Mouse (Mus musculus) T-helper 1 cell (primary cell): ENCODE results near the gene Cldn4.

Experiments used
- in situ Hi-C: fragments of 300-600 bp; cut with MboI, MseI; formaldehyde crosslinking; loops from one replicate; pipeline ENCODE4 v1.15.1; 2025; ENCODE audit warnings: high pct_unique_total_duplicates

Gene Cldn4

DNA sequence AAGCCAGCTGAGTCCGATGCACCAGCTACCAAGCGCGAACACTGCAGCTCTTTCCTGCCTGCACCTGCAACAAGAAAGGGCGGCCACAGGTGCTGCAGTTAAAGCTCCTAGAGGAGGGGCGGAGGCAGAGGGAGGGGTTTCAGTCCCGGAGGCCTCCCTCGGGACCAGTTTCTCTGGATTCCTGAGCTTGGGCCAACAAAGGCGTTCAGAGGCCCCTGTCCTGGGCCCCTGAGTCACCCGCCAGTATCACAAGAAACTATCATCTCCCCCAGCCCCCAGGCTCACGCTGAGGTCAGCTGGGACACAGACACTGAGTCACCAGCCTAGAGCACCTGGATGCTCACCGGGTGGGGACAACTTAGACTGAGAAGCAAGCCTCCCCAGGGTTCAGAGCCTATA, at the start of gene Cldn4:
TSS of gene Cldn4 (minus strand) at position 78 of the 399 bp plus-strand sequence.
- in situ Hi-C loops = no loop called here

DNA sequence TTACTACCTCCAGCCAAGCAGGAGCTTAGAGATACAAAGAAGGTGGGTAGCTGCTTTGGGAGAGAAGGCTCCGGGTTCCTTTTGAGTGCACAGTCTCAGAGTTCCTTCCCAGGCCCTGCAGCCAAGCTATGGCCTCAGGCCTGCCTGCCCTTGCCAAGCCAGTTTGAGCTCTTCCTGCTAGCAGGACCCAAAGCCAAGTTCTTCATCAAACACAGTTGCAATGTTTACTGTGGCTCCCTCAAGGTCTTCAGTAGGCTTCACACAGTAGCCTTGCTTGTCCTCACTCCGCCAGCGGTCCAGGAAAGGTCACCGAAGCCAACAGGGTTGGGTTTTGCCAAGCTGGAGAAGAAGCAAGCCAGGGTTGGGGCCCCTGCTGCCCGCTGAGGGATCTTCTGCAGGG, 45.8 kb upstream of the Cldn4 start:
- in situ Hi-C loops = no loop called here

DNA sequence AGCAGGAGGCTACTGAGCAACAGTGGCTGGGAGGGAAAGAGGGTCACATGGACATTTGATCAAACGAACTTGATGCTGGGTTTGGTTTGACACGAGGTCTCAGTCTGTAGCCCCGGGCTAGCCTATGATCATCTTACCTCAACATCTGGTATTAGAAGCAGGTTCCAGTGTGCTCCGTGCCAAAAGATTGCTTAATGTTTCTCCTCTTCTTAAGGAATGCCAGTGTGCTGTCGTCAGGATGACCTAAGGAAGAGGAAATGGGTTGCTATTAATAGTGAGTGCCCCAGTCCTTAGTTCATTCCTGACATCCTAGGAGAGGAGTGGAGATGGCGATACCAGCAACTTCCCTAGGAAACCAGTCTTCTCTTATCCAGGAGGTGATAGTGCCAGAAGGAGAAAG, 43.0 kb upstream of the Cldn4 start:
- in situ Hi-C loops = no loop called here

DNA sequence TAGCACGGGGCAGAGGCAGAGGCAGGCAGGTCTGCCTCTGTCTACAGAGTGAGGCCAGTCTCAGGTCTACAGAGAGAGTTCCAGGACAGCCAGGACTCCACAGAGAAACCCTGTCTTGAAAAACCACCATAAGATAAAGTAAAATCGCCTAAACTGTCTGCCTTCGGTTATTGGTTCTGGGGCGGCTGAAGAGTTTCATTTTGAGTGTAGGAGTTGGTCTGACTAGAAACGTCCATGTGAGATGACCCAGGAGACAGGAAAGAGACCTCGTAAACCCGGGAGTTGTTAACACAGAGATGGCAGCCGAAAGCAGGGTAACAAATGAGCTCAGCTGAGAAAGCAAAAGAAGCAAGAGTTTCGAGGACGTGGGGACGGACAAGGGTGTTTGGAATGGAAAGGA, 42.4 kb upstream of the Cldn4 start:
- in situ Hi-C loops = no loop called here

DNA sequence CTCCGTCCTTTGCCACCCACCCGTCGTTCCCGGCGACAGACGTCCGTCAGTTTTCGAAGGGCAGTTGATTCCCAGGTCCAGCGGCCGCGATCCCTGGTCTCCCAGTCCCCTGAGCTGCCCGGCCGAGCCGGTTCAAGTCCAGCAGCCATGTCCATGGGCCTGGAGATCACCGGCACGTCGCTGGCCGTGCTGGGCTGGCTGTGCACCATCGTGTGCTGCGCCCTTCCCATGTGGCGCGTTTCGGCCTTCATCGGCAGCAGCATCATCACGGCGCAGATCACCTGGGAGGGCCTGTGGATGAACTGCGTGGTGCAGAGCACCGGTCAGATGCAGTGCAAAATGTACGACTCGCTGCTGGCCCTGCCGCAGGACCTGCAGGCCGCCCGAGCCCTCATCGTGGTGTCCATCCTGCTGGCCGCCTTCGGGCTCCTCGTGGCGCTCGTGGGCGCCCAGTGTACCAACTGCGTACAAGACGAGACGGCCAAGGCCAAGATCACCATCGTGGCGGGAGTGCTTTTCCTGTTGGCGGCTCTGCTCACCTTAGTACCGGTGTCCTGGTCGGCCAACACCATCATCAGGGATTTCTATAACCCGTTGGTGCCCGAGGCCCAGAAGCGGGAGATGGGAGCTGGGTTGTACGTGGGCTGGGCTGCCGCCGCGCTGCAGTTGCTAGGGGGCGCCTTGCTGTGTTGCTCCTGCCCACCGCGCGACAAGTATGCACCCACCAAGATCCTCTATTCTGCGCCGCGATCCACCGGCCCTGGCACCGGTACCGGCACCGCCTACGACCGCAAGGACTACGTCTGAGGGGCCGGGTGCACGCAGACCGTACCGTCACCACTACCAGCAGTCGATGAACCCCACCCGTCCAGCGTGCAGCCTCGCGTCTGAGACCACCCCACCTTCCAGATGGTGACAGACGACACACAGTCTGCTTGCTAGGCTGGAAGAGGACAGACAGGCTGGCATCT, 39.8 kb upstream of the Cldn4 start:
- in situ Hi-C loops = no loop called here

DNA sequence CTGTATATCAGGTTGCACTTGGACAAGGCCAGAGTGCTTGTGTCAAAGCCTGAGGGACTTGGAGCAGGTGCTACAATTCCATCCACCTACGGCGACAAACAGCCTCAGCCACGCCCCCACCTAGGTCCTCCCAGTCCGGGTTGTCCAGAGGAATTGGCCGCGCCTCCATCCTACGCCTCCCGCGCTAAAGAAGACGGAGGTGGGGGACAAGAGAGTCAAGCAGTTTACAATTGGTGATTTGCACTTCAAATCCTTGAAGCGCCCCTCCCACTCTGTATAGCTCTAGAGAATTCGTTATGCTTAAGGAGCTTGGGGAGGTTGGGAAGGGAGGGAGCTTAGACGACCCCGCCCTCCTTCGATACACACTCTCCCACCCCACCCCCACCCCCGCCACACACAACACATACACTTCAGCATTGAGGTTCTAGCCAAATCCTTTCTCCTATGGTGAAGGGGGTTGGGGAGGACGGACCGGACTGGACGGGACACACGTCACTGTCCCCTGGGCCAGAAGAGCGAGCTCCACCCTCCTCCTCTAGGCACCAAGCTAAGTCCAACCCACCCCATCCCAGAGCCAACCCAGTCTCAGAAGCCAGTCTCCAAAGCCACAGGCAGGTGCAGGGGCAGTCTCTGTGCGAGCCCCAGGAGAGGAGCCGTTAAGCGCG, 39.0 kb upstream of the Cldn4 start, which contains the start of gene Cldn3:
TSS of gene Cldn3 (plus strand) at position 582 of the 665 bp plus-strand sequence.
- in situ Hi-C loops = no loop called here

DNA sequence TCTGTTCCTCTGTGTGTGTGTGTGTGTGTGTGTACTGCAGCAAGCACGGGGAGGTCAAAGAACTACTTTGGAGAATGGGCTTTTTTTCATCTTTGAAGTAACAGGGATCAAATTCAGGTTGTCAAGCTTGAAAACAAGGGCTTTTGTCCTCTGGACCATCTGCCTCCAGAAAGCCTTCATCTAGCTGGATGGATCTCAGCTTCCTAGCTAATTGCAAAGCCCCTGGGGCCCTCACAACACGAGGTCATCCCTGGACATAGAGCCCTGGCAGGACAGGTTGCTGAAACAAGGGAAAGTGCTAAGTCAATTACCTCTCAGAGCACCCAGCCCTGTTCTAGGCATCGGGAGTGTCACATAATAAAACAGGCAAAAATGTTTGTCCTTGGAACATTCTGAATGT, 37.0 kb upstream of the Cldn4 start:
- in situ Hi-C loops = no loop called here

DNA sequence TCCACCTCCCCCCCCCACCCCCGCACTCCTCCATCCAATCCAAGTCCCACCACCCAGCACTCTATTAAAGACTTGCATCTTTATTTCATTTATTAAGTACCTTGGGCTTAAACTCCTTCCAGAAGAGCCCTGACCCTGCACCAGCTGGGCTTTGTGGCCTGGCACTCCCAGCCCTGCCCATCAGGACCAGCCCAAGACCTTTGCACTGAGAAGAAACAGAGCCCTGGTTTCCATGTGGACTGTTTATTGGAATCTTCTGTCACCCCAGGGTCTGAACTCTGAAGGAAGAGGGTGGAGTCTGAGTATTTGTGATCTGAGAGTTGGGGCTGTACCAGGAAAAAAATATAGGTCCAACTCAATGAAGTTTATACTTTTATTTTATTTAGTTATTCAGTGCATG, 36.4 kb upstream of the Cldn4 start:
- in situ Hi-C loops = no loop called here

DNA sequence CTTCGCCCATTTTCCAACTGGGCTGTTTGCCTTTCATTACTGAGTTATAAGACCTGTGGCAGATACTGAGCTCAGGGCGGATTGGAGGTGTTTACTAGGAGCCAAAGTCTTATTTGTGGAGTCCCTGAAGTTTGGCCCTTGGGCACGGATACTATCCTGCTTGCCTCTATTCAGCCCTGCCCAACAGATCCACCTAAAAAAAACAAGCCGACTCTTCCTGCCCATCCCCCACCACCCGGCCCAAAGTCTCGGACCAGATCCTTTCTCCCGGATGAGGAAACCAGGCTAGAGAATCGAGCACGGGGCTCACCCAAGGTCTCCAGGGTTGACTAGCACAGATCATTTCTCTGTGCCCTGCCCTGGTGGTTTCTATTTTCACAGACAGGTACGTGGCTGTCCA, 34.4 kb upstream of the Cldn4 start:
- in situ Hi-C loops = no loop called here

DNA sequence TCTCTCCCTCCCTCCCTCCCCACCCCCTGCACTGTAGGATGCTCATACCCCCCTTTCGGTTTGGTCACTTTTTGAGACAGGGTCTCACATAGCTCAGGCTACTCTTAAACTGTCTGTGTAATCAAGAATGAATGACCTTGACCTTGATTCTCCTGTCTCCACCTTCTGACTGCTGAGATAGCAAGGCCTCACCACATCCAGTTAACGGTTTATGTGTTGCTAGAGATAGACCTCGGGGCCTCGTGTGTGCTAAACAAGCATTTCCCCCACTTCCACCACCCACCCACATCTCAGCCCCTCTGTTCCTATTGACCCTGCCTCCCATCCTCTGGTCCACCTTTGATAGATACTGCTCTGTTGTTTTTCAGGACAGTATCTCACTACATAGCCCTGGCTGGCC, 31.1 kb upstream of the Cldn4 start:
- in situ Hi-C loops = no loop called here

DNA sequence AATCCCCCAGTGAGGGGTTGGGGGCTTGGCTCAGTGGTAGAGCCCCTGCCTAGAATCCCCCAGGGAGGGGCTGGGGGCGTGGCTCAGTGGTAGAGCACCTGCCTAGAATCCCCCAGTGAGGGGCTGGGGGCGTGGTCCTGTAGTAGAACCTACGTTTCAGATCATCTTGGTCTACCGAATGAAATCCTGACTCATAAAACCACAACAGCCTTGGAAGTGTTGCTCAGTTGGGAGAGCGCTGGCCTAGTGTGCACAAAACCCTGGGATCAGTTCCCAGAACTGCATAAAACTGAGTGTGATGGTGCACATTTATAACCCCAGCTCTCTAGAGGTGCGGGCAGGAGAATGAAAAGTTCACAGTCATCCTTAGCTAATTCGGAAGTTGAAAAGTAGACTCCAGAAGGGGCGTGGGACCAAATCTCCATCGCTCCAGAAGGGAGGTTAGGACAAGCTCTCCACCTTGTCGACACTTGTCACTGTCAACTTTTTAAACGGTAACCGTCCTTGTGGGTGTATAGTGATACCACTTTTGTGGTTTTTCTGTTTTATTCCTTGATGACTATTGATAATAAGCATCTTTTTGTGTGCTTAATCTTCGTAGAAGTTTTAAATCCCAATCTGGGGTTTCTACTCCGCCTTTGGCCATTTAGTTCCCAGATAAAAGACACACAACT, 30.0 kb upstream of the Cldn4 start:
- in situ Hi-C loops = no loop called here

DNA sequence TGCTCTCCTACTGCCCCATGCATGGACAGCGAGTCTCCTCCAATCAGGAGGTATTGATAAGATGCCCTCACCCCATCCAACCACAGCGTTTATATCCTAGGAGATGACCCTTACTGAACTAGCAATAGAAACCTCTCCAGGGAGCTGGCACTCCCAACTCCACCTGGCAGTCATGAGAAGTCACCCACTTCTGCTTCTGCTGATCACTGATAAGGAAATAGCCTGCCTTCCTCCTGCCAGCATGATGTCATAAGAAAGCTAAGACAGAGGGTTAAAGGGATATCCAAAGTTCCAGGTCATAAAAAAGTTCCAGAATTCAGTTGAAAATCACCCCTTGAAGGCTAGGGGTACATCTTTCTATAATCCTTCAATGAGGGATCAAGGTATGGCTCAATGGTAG, 29.4 kb upstream of the Cldn4 start:
- in situ Hi-C loops = no loop called here

DNA sequence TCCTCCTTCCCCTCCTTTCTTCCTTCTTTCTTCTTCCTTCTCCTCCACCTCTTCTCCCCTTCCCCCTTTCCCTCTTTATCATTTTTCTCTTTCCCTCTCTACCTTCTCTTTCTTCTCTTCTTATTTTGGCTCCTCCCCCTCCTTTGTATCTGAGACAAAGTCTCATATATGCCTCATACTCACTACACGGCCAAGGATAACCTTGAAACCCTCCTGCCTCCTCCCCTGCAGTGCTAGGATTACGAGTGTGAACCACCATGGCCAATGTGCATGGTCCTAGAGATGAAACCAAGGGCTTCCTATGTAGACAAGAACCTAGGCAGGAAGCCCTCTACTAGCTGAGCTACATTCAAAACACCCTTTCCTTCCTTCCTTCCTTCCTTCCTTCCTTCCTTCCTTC, 28.2 kb upstream of the Cldn4 start:
- in situ Hi-C loops = no loop called here

DNA sequence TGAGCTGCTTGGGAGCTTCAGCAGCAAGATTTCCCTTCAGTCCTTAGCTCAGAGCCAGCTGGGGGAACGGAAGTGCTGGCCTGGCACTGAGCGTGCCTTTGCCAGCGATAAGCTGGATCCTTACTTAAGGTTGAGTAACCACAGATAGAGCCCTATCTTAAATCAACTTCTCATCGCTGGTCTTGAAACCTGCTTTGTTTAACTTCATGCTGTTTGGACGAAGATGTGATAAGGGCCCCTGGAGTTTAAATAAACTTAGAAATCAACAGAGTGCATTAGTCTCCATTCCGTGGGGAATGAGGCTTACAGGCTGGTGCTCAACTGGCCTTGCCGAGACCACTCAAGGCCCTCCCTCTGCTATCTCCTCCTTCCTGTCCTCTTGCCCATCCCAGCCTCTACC, 27.6 kb upstream of the Cldn4 start:
- in situ Hi-C loops = no loop called here

DNA sequence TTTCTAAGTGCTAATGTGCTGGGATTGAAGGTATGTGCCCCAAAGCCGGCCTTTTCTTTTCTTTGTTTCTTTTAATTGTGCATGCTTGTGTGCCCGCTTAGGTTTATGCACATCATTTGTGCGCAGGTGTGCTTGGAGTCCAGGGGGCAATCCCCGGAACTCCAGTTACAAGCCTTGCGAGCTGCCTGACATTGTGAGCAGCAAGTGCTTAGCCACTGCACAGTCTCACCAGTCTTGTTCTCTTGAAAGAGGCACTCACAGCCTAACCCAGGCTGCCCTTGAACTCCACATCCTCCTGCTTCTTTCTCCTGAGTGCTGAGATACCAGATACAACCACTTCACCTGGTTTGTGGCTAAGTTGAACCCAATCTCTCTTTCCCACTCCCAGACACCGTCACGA, 26.8 kb upstream of the Cldn4 start:
- in situ Hi-C loops = no loop called here

DNA sequence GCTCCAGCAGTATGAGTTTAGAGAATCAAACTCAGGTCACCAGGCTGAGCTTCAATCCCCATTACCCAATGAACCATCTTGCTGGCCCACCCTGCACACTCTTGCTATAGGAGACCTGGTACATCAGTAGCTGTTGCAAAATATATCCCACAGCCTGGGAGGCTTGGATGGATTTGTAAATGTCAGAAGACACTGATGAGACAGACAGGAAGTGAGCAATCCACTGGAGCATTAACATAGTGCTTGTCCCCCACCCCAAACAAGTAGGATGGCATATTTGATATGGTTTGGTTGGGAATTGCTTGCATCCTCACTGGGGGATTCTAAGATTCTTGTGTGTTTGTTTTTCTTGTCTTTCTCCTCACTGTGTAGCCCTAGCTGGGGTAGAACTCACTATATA, 26.3 kb upstream of the Cldn4 start:
- in situ Hi-C loops = no loop called here

DNA sequence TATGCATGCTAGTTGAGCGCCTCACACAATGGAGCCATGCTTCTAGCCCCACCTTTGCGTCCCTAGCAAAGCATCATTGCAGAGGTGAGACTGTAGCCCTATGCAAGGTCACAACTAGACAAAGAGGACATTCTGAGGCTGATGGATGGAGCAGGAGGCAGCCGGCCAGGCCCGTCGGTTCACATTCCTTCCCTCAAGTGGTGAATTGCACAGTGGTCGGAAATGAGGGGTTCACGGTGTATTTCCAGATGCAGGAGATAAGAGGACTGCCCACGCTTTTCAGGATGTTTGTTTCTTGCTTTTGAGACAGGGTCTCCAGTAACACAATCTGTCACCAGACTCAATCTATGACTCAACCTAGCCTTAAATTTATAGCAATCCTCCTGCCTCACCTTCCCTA, 23.9 kb upstream of the Cldn4 start:
- in situ Hi-C loops = no loop called here

DNA sequence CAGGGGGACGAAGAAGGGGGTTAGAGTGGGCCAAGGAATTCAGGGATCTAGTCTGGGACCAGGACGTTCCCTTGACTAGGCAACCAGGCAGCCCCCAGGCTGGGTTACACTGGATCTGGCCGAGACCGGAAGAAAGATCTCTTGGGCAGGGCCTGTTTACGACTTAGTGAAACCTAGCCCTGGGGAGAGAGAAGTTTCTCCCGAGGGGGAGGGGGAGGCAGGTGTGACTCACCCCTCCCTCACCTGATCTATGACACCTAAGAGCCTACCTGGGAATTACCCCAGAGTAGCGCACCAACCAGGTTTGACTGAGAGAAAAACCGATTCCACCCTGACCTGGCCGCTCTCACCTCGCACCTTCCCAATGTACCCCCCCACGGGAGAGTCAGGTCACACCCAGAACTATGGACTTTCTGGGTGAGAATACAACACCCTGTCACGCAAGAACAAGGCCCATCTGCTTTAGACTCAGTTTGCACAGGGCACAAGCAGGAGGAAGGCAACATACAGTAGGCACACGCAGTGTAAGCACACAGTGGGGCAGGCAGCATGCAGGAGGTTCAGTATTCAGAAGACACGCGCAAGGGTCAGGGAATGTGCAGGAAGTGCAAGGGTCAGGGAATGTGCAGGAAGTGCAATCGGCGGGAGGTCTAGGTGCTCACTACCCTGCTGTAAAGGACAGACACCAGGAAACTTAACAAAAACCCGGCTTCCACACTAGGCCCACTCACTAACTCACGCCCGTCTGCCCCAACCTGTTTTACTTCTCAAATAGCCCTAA, 20.6 kb upstream of the Cldn4 start:
- in situ Hi-C loops = loop anchor here (5.0 to 10.0 kb wide), 2 partner anchors 50 to 183 kb away; partner anchors contain the start of gene Cldn13

DNA sequence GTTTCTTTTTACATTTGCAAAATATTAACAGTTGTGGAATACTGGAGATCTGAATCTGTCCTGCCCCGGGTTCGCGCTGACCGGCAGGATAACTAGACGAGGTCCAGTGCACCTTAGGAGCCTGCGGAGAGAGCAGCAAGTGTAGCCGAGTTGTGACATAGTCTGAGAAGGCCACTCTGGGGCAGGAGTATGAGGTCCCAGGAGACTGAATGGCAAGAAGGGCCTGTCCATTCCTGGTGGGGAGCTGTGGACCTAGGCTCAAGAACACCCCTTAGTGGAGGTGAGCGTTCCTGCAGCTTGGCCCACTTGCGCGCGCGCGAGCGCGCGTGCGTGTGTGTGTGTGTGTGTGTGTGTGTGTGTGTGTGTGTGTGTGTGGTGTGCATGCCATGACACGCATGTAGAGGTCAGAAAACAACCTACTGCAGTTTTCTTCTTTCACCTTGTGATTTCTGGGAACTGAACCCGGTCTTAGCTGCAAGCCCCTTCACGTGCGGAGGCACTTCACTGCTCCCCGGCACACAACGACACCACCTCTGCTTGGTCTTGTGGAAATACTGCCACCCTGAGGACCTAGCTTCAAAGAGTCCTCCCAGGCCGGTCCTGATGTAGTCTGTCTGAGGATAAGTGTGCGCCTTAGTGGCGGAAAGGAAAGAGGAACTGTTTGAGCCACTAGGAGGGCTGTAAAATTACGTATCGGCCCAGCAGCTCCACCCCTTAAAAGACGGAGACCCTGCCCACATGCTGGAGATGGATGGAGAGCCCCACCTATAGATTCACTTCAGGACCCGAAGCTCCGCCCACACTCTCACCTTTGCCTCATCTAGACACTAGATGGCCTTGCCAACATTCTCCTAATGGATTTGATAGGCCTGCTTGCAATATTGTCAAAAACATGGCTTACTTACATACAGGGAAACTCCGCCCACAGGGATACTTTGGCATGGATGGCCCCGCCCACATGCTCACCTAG, 19.4 kb upstream of the Cldn4 start:
- in situ Hi-C loops = loop anchor here (5.0 to 10.0 kb wide), 2 partner anchors 49 to 181 kb away; partner anchors contain the start of gene Cldn13

DNA sequence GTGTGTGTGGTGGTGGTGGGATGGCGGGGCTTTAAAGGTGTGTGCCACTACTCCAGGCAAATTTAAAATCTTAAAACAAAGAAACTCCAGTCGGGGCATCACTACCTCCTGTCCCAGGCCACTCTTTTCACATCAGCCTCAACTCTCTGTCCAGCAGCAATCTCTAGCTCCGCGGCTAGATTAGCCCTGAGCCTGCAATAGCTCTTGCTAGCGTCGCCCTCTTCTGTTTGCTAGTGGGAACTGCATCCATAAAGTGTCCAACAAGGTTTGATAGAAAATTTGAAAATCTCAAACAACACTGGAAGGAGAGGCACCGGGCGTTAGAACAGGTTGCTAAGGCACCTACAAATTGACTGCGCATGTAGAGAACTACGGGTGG, 18.7 kb upstream of the Cldn4 start:
- in situ Hi-C loops = loop anchor here (5.0 to 10.0 kb wide), 2 partner anchors 48 to 181 kb away; partner anchors contain the start of gene Cldn13
